Mouse (Mus musculus) olfactory bulb, adult 2 months (tissue): ENCODE measurements around the gene Sppl3.

Source experiments
- CTCF ChIP-seq: fragments of 200-500 bp; IDR thresholded peaks from 2 replicates; pipeline ENCODE4 v1.5.1; 2012; ENCODE audit warnings: low read depth, mild to moderate bottlenecking, low read length, moderate library complexity; ENCODE audit not compliant: insufficient read depth
- POLR2A ChIP-seq: fragments of 200-500 bp; IDR thresholded peaks from 2 replicates; pipeline ENCODE4 v1.6.1; 2012; ENCODE audit warnings: mild to moderate bottlenecking, low read depth, low read length, moderate library complexity; ENCODE audit not compliant: insufficient read depth

- TF ChIP-seq POLR2A (no peak), CTCF (no peak)
Observed at GRCm38 (mm10) chr5:115099530-115099929, 88.6 kb downstream of the Sppl3 start.
